Mouse (Mus musculus): ENCODE results near the gene Trim65.

Gene Trim65

GRCm38 (mm10) chr11:116130488-116131205 lies at the start of gene Trim65:
Gene Trim65, minus strand, starts transcription at chr11:116131128.
- DNase-seq, result peak; percentile 94 to 95

DNA sequence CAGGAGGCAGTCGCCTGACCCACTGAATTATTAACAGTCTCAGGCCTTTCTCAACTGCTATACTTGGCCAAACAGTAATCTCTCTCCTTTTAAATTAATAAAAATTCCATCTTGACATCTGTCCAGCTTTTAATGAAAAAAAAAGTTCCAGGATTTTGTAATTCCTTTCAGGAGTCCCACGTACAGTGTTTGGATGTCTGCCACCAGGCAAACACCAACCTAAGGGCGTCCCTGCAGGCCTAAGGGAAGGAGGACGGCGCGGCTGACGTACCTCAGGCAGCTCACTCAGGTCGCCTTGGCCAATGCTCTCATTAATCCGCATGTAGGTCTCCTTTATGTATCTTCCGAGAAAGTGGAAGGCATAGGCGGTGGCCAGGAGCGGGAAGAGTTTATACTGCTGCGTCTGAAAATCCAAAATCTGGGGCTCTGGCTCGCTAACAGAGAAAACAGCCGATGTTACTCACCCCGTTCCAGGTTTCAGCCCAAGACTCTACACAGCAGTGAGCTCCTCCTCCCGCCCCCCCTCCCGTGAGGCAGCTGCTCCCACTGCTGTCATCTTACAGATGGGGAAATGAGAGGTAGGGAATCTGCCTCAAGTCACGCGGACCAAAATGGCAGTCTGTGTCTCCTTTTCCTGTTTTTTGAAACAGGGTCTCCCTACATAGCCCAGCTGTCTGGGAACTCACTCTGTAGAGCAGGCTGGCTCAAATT lies 47.6 kb upstream of the Trim65 start:
- no peak for DNase-seq

GRCm38 (mm10) chr11:116176010-116176409 lies 45.1 kb upstream of the Trim65 start:
- no peak for DNase-seq

- DNase-seq, result peak; percentile 65 to 91
Measured at GRCm38 (mm10) chr11:116174775-116175448, 44.0 kb upstream of the Trim65 start.

- peak; percentile 34 to 76 for DNase-seq
Measured at GRCm38 (mm10) chr11:116171959-116172358, 41.0 kb upstream of the Trim65 start.

DNA sequence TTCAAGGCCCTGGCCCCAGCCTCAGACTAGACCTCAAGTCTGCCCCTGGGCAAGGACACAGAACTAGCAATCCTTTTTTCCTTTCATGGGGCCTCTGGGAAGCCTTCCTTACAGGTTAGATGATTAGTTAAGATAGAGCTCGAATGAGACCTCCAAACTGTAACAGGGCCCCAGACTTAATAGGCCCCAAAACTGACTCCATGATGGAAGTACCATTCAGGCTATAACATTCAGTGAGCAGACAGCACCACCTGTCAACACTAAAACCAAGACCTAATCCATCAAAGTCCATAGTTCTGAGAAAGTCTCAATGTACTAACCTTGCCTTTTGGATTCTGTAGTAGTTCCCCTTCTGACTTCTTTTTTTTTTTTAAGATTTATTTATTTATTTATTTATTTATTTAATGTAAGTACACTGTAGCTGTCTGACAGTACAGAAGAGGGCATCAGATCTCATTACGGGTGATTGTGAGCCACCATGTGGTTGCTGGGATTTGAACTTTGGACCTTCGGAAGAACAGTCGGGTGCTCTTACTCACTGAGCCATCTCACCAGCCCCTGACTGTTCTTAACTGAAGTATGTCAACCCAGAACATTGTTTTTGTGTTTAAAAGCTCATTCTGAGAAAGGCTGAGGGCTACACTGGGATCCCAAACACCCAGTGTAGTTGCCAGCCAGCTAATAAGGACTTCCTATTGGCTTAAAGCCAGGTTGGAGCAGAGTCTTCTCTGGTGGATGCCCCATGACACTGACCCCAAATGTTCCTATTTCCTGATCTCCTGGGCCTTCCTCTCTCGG lies 39.3 kb upstream of the Trim65 start:
- peak; percentile 13 to 62 for DNase-seq

DNA sequence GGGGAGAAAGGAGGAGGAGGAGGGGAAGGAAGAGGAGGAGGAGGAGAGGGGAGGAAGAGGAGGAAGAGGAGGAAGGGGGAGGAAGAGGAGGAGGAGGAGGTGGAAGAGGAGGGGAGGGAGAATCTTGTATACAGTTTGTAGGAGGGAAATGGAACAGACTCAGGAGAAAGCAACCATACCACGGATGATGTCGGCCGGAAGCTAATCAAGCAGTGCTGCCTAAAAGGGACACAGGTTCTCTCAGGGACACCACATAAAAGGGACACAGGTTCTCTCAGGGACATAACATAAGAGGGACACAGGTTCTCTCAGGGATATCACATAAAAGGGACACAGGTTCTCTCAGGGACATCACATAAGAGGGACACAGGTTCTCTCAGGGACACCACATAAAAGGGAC lies 38.3 kb upstream of the Trim65 start:
- DNase-seq, result no peak

GRCm38 (mm10) chr11:116167884-116168439 lies 37.0 kb upstream of the Trim65 start, which contains the start of gene Fbf1:
Gene Fbf1, minus strand, starts transcription at chr11:116168166.
- DNase-seq, result peak; percentile 94 to 98

DNA sequence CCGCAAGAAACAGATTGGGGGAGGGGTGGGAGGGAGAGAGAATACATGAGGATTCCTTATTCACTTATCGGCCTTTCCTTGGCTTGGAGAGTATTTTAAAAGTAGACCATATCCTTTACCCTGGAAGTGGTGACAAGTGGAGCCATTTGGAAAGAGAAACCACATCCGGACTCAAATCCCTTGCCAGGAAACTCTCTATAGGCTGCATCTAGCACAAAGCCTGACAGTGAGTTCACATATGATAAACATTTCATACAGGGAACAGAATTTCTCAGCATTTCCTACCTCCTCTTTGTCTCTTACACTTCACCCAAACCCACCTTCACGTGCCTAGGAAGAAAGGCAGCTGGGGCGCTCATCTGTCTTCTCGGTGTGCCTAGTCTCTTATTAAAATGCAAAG lies 36.3 kb upstream of the Trim65 start:
- DNase-seq, result no peak

DNA sequence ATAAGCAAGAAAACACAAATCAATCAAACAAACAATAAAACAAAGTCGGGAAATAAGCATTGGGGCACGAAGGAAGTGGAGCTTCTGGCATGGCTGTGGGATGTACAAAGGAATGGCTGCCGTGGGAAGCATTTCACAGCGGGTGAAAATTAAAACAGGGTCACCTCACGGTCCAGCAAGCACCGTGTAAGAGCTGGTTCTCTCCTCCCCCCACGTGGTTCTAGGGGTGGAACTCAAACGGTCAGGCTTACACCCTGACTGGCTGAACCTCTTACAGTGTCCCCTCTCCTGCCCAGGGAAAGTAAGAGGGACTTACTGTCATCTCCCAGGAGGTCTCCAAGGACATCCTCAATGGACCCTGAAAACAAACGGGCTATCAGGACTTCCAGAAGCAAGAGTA lies 32.1 kb upstream of the Trim65 start:
- DNase-seq, result peak; percentile 60 to 83

DNA sequence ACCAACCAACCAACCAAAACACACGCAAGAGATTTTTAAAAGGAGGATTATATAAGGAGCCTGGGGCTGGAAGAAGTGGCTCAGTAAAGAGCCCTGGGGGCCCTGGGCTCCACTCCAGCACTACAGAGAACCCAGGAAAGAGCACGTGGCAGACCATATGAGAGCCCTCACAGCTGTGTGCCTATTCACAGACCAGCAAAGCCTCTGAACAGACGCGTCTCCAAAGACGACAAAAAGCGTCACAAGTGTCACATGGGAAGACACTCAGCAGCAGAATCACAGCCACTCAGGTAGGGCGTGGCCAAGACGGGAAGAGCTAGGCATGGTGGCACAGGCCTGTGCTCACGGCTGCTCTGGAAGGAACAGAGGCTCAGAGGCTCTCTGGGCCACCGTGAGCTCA lies 31.2 kb upstream of the Trim65 start:
- no peak for DNase-seq

- DNase-seq, result no peak
Measured at GRCm38 (mm10) chr11:116161312-116161711, 30.4 kb upstream of the Trim65 start.

DNA sequence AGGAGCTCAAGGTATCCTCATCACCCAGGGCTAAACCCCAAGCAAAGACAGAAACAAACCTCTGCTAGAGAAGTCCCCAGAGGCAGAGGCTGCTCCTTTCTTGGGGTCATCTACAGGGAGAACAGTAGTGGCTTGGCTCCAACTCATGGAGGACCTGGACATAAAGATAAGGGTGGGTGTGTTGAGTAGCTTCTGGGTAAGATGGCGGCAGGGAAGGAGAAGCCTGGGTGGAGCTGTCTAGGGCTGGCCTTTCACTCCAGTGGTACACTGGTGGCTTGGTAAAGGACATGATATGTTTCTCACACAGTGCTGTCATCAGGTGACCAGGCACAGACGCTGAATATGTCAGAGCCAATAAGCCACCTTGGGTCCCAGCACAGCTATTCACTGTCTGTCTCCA lies 20.0 kb upstream of the Trim65 start:
- DNase-seq, result no peak

GRCm38 (mm10) chr11:116149341-116149740 lies 18.4 kb upstream of the Trim65 start:
- no peak for DNase-seq

GRCm38 (mm10) chr11:116148761-116149221 lies 17.9 kb upstream of the Trim65 start:
- DNase-seq, result no peak

DNA sequence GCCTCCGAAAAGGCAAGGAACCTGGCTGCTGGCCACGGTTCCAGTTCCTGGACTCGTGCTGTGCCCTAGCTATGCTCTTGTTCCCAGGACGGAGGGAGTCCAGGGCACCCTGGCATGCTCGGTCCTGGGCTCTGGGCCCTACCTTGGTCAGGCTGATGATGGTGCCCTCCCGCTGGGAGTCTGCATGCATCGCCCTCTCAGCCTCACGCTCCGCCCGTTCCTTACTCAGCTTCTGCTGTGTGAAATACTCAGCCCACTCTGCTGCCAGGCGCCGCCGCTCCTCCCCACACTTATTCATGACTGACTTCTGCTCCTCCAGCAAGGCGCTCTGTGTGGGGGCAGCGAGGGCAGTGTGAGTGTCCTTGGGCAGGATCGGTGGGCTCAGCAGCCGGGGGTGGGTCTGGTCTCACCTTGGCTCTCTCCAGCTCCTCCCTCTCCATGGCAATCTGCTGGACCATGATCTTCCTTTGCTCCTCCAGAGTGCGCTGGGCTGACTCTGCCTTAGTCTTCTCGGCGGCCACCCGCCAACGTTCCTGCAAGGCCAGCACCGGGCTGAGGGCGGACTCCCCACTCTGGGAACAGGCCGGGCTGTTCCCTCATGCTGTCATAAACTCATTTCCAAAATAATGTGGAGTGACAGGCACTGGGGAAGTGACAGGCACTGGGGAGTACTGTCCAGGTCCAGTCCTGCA lies 15.5 kb upstream of the Trim65 start:
- peak; percentile 71 to 91 for DNase-seq

- DNase-seq, result peak in 1 of 2 experiments; percentile 60
Measured at GRCm38 (mm10) chr11:116145481-116146293, 14.8 kb upstream of the Trim65 start.

GRCm38 (mm10) chr11:116143468-116143867 lies 12.5 kb upstream of the Trim65 start:
- no peak for DNase-seq

DNA sequence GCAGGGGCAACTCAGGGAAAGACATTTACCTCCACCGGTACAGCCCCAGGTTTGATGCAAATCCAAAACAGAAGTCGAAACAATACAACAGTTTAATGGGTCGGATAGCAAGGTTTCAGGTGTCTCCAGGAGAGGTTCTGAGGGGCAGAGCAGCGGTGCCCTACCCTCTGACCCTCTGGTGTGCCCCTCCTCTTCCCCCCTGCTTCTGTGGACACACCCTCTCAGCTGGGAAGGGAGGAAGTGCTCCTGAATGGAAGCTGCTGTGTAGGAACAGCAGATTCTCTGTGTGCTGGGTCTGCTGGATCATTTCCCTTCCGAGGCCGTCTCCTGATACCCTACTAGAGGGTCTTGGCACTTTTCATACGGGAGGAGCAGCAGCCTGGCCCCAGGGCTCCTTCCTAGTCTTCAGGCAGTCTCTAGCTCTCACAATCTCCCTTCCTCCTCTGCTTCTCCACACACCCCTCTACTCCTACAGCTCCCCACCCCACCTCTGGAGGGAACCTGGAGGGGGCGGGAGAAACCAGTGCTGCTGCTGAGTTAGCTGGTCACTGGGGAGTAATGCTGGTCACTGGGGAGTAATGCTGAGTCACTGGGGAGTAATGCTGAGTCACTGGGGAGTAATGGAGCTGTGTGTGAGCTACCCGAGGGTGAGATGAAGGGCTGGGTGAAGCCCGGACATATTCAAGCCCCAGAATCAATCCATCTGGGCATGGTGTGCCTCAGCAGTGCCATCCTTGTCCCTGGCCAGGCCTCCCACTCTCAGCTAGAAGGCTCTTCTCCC lies 11.5 kb upstream of the Trim65 start:
- no peak for DNase-seq

Data from kidney, postnatal 25 days (tissue).